Mouse (Mus musculus): Measurements from ENCODE around the gene Fhit.
"Not testable (repeated sequence)": the region's sequence is repeated elsewhere in the genome, so short reads cannot be mapped to it uniquely, and the experiment has no call there.

The Fhit gene

GRCm38 (mm10) chr14:10917893-10918803 lies 243.7 kb downstream of the Fhit start:
- no peak for DNase-seq

DNA sequence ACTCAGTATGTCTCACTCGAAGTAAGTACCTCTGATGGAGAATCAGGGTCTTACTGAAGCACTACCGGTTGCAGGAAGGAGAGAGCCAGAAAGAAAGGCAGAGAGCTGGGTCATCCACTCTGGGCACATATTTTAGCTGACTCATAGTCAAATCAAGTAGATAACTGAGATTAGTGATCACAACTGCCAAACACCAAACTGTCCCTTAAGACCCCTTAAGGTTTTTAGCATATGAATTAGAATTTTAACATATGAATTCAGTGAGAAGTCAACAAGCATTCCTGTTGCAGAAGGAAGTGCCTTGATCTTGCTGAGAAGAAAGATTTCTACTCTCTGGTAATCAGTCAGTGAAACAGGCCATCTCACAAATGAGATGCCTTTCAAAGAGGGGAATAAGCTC lies 253.8 kb downstream of the Fhit start:
- no peak for DNase-seq

DNA sequence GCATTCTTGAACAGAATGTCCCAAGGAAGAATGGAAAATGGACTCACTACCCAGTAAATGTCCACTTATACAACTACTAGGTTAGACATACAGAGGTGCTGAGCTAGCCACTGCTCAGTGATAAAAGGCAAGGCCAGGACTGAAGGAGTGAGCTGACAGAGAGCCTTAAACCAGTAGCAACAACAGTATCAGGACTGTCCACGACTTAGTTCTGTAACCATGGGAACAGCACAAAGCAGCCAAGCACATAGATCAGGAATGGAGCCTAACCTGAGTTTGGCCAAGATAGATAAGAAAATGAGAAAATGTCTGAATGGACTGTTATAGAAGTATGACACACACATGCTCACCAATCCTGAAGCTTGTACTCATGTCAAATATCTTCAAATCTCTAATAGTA lies 279.1 kb downstream of the Fhit start:
- no peak for DNase-seq

DNA sequence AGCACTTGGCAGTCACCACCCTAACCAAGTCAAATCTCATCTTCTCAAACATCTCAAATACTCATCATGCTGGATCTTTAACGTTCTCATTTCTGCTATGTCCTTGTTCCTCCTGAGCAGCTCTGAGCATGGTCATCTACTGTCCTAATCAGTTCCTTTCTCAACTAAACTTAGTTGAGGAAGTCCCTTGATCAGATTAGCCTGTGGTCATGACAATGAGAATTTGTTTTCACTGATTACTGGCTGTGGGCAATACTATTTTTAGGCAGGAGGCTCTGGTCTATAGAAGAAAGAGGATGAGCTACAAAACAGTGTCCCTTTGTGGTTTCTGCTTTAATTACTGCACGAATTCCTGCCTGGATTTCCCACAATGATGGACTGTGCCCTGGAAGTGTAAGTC lies 281.1 kb downstream of the Fhit start:
- no peak for DNase-seq

DNA sequence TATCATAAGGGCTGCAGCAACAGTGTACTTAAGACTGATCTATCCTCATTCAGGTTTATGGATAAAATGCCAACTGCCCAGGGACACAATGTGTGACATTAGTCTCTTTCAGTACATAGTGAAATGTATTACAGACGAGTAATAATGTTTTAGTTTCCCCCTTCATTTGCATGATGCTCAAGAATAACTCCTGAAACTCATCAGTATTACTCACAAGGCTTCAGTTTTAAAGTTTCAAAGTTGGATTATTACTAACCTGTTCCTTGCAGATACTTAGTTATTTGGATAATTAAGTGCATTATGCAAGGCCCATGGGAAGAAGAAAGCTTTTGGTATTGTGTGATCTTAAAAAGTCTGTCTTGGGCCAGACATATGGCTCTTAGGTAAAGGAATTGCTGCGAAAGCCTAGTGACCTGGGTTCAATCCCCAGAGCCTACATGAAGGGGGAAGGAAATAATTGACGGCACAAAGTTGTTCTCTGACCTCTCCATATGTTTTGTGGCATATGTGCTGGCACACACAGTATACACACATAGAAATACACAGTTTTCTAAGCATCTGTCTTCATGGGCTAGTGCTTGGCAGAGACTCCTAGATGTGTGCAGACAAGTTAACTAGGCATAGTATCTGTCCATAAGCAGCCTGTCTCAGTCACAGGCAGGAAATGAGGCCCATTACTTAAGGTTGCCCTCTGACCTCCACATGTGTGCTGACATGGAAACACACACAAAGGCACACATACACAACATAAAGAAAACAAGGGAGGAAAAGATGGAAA lies 287.1 kb downstream of the Fhit start:
- no peak for DNase-seq

- DNase-seq, result no peak
Observed at GRCm38 (mm10) chr14:10857606-10858005, 304.2 kb downstream of the Fhit start.

DNA sequence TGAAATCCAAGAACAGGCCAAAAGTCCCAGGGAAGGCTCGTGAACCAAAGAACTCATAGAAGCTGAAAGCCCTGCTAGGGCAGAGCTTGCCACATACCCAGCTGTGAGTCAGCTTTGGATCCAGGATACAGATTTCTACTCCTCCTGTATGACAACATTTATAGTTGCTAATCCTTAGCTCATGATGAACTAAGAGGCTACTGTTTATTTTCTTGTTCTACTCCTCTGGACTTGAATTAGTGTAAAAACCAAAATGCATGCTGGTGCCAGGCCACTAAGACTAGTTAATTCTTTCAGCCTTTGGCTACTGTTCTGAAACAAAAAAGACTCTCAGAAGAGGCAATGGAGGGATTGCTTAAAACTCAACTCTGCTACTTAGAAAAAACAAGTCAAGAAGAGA lies 309.9 kb downstream of the Fhit start:
- no peak for DNase-seq

- no peak for DNase-seq
Observed at GRCm38 (mm10) chr14:10836001-10836400, 325.8 kb downstream of the Fhit start.

DNA sequence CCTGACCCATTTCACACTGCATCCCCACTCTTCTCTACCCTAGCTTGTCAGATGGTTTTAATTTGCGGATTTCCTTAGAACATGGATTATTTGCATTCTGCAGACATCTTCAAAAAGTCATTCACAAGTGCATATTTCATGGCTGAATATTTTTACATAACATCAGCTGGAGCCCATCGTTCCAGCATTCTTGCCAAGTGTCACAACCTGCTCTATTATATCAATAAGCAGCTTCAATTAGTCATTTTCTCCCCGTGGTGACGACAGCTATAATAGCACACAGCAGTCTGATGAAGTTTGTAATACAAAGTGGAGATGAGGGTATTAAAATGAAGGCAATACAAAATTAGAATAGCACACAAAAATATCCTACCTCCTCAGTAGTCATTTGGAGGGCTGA lies 337.0 kb downstream of the Fhit start:
- no peak for DNase-seq

DNA sequence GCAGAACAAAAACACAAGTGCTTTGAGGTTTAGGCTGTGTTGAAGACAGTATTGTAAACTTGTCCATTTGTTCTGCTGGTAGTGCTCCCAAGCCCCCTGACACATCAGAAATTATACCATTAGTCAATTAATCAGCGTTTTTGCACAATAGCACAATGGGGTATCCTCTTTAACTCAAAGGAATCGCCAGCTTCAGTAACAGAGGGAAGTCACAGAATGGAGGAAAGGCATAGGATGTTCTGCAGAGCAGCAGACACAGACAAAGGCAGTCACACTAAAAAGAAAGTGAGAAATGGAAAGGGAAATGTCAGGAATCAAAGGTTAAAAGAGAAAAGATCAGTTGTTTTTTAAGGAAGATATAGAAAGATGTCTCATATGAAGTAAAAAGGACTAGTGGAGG lies 348.3 kb downstream of the Fhit start:
- DNase-seq, result no peak

DNA sequence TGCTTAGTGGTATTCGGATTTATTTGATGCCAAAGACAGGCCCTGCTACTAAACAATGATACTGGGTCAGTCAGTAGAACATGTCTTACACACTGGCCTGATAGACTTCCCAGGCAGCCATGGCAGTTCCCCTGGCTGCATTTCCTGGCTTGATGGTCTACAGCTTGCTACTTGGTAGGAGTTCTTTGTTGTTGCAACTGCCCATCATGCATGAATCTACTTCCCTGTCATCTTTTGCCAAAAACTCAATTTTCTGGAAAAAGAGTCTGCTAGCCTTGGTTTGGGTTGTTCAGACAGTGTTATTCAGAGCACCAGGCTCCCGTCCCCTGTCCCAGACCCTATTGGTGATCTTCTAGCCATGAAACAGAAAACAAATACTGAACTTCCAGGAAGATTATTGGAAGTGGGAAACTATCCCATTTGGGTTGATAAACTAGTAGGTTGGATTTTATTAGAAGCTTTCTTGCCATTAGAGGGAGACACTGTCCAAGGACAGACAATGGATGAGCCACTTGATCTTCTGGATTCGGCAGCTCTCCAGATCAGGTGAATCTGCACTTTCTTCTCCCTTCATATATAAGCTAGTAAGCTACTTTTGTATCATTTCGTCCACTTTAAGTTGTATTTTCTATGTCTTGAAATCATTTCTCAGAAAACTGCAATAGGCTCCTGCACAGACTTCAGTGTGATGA lies 363.2 kb downstream of the Fhit start:
- peak; percentile 5 for DNase-seq

DNA sequence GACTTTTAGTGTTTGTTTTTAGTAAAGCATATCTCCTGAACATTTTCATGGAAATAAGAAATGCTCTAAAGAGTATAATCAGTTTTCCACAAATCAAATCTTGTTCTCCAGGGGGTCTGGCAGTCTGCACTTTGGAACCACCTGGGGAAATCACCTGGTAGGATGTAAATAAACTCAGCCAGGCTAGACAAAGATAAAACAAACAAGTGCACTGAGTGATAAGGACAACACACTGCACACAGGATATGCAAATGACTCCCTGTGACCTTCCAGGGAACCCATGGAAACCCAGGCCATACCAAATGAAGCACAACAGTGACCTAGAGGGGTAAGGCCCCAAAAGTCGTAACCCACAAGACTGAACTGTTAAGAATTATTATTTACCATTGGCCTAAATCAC lies 364.2 kb downstream of the Fhit start:
- no peak for DNase-seq

DNA sequence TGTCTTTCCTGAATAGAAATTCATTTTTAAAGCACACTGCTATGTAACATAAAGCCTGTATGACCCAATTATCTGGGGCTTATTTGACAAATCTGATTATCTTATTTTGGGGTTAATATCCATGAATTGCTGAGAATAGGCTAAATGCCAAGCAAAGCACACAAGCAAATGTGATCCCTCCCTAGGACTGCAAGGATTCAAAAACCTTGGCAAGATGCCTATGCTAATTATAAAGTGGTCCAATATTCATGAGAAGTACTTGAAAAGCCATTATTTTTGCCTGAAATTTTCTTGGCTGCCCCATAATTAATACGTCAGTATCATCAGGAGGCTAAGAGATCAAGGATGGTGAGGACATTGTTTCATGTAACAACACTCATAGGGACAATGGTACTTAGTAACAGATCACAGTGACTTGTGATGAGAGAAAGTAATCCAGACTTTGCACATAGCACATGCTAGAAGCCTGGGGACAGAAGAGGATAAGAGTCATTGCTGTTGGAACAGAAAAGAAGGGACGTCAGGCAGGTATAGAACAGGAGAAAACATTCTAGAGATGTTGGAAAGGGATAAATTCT lies 366.2 kb downstream of the Fhit start:
- DNase-seq, result no peak

DNA sequence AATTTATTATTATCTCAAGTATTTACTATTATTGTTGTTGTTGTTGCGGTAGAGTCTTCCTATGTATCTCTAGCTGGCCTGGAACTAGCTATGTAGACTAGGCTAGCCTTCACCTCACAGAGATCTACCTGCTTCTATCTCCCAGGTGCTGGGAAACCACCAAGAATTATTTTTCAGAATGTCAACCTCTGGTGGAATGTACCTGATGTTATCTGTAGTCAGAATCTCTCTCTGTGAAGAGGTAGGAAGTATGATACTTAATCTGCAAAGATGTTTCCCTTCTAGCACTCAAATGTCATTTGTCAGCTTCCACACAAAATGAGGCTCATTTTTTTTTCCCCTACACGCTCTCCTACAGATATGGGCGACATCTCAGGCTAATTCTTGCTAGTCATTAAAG lies 377.9 kb downstream of the Fhit start:
- DNase-seq, result no peak

DNA sequence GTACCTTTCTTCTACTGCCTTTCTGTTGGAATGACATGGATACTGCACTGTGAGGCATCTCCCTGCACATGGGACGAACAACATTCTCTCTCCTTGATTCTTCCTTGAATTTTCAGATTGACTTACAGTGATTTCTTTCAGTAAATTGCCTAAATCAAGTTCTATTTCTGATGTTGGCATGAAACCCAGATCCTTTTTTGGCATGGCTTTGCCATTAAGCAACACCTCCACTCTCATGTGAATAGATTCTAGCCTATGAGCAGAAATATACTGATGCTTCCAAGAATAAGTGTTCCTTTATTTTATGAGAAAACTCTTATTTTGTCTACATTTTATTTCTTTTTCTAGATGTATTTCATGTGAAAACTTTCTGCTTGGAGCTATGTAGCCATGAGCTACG lies 383.1 kb downstream of the Fhit start:
- DNase-seq, result no peak

DNA sequence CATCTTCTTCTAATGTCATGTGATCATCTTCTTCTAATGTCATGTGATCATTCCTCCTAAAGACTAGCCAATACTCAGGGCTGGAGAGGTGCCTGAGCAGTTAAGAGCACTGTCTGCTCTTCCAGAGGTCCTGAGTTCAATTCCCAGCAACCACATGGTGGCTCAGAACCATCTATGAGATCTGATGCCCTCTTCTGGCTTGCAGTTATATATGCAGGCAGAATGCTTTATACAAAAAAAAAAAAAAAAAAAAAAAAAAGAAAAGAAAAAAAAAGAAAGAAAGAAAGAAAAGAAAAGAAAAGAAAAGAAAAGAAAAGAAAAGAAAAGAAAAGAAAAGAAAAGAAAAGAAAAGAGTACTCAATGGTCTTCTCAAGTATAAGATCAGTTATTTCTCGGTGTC lies 407.0 kb downstream of the Fhit start:
- not testable (repeated sequence) for DNase-seq

DNA sequence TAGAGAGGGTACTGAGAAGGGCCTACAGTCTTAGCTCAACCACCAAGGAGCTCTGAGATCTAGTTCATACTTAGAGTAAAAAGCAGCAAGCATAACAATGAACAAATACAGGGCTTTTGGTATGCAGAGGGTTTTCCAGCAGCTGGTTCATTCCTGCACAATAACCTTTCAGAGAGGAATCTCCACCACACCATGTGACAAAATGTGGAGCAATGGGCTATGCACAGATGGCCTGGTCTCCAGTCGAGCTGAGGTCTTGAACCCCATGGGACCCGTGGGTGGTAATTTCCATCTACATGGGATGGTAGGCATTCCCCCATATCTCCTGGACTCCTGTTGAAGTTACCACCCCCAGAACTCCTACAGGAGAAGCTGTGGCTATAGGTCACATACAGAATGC lies 423.8 kb downstream of the Fhit start:
- DNase-seq, result no peak

DNA sequence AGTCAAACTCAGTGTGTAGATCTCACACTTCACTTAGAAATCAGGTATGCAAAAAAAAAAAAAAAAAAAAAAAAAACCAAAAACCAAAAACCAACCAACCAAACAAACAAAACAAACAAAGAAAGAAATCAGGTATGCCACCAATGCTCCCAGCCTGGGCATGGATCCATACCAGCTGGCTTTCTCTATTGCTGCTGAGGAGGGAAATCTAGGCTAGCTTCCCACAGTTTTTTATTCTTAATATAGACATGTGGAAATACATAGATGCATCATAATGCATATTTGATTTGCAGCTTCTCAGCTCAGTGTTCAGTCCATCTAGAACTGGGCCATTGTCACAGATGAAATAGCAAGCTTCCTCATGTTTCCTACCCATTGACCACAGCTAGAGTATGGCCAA lies 439.3 kb downstream of the Fhit start:
- no peak for DNase-seq

DNA sequence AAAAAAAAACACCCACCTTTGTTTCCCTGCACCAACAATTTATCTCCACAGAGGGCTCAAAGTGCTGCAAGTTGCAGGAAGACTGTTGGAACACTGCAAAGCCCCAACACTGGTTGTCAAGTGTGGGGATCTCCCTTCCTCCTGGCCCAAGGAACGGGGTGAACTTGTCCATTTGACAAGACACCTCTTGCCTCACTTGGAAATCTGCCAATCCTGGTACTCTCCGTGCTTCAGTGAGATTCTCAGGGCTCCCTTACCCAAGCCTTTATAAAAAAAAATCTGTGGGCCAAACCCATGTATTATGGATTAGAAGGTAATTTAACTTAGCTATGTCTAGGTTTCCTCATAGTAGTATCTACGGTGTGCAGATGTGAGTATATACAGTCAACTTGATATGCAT lies 448.9 kb downstream of the Fhit start:
- DNase-seq, result no peak

- DNase-seq, result no peak
Observed at GRCm38 (mm10) chr14:10712522-10712881, 449.3 kb downstream of the Fhit start.

- no peak for DNase-seq
Observed at GRCm38 (mm10) chr14:10711841-10712521, 449.9 kb downstream of the Fhit start.

DNA sequence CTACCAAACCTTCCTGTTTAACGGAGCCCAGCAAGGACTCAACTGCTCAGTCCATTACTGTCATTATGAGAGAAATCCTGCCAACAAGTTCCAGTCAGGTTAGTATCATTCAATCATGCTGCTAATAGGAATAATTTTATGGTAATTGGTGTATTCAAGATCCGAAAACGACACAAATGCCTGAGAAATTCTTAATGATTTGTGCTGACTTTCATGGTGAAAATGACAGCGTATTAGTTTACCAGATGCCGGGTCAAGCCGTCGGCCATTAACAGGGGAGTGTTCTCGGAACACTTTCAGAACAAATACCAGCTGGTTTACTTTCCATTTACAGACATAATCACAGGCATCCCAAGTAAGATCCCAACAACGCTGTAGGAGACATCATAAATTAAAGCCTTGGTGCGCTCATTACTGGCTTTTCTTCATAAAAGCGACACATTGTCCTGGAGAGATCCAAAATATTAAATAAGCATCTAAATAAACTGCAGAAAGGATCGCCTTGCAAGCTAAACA lies 451.0 kb downstream of the Fhit start:
- DNase-seq, result peak; percentile 9

Measured in kidney, postnatal 10 days (tissue).